Mouse (Mus musculus): ENCODE data around the gene Zdhhc20. TPM values are rescaled to one million over a fixed set of nuclear protein-coding genes. Genes with fewer than 3 reads are reported as not detected.
"Not testable (repeated sequence)": the region's sequence is repeated elsewhere in the genome, so short reads cannot be mapped to it uniquely, and the experiment has no call there.

Zdhhc20 gene
- total RNA-seq, 1 experiment: 22.7 TPM

DNA sequence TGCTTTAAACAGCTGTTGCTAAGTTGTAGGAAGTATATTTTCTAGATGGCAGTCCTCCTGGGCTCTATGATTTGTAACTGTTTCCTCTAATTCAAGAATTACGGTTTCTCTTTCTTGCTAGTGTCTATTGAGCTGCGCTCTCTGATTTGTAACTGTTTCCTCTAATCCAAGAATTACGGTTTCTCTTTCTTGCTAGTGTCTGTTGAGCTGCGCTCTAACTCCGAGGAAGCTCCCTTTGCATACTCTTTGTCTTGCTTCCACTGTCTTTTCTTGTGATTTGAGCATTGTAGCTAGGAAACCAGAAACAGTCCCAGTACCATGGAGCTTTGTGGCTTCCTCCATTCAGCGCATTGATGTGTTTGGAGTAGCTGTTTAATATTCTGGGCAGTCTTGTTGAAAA lies 25.3 kb upstream of the Zdhhc20 start:
- Histone ChIP-seq H3K27ac (ENCODE audit: insufficient read depth, low read depth, low read length, poor library complexity, severe bottlenecking) (no peak overlapping the region), H3K4me3 (ENCODE audit: insufficient read depth in 1 of 2, low read depth in 1 of 2, low read length in 2 of 2, poor library complexity in 1 of 2, severe bottlenecking in 1 of 2) (no peak overlapping the region), H3K4me1 (ENCODE audit: control insufficient read depth in 2 of 2, insufficient read depth in 2 of 2, low read length in 2 of 2, poor library complexity in 1 of 2) (peaks cover 3 to 12% of the 10 kb centered on the region in 2 experiments), H3K36me3 (ENCODE audit: control insufficient read depth, insufficient read depth, low read length, poor library complexity, severe bottlenecking) (no peaks in the 10 kb centered on the region), H3K9me3 (ENCODE audit: control insufficient read depth, insufficient read depth, low read depth, low read length) (no peaks in the 10 kb centered on the region), H3K9ac (ENCODE audit: insufficient read depth, low read depth, low read length, poor library complexity, severe bottlenecking) (no peak overlapping the region)
- TF ChIP-seq ZC3H11A (IDR thresholded peaks at IDR 0.05; ENCODE audit: borderline replicate concordance, low read depth, low read length) (no peak), MAFK (IDR thresholded peaks at IDR 0.05; ENCODE audit: insufficient read depth, low read depth, low read length) (no peak), CHD2 (IDR thresholded peaks at IDR 0.05; ENCODE audit: low read depth, low read length) (no peak), HCFC1 (IDR thresholded peaks at IDR 0.05; ENCODE audit: borderline replicate concordance, insufficient read depth, low read length) (no peak), ZNF384 (IDR thresholded peaks at IDR 0.05; ENCODE audit: low read depth, low read length) (no peak)
- in situ Hi-C loops (cut with MboI; ENCODE audit: low sequenced_read_pairs in 2 of 2, unreplicated experiment in 2 of 2): loop anchor here in 1 of 2 experiments (25.0 kb wide), 1 partner anchor 228 kb away; no protein-coding TSS in a partner anchor
- DNase-seq (ENCODE audit: low read depth, low spot score): peak; percentile 30

DNA sequence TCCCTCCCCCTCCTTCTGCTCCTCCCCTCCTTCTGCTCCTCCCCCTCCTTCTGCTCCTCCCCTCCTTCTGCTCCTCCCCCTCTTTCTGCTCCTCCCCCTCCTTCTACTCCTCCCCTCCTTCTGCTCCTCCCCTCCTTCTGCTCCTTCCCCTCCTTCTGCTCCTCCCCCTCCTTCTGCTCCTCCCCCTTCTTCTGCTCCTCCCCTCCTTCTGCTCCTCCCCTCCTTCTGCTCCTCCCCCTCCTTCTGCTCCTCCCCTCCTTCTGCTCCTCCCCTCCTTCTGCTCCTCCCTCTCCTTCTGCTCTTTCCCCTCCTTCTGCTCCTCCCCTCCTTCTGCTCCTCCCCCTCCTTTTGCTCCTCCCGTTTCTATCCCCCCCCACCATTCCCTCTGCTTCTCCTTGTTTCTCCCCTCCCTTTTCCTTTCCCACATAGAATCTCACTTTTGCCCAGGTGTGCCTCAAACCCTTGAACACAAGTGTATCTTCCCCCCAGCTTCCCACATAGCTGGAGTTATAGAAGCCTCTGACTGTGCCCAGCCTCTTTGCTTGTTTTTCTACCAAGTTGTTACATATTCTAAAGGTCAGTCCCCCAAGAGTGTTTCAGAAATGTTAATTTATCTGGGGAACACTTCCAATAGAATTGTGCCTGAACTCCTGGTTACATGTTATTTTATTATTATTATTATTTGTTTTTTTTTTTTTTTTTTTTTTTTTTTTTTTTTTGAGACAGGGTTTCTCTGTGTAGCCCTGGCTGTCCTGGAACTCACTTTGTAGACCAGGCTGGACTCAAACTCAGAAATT lies 22.3 kb upstream of the Zdhhc20 start:
- not testable (repeated sequence) for H3K4me3 ChIP-seq (ENCODE audit: insufficient read depth in 1 of 2, low read depth in 1 of 2, low read length in 2 of 2, poor library complexity in 1 of 2, severe bottlenecking in 1 of 2); H3K9ac ChIP-seq (ENCODE audit: insufficient read depth, low read depth, low read length, poor library complexity, severe bottlenecking); H3K36me3 ChIP-seq (ENCODE audit: control insufficient read depth, insufficient read depth, low read length, poor library complexity, severe bottlenecking); H3K9me3 ChIP-seq (ENCODE audit: control insufficient read depth, insufficient read depth, low read depth, low read length); H3K27ac ChIP-seq (ENCODE audit: insufficient read depth, low read depth, low read length, poor library complexity, severe bottlenecking)
- H3K4me1 ChIP-seq (ENCODE audit: control insufficient read depth in 2 of 2, insufficient read depth in 2 of 2, low read length in 2 of 2, poor library complexity in 1 of 2): peaks cover 17 to 22% of the 10 kb centered on the region in 2 experiments
- peak; percentile 66 for TF ChIP-seq ZNF384 (IDR thresholded peaks at IDR 0.05; ENCODE audit: low read depth, low read length)
- in situ Hi-C loops (cut with MboI; ENCODE audit: low sequenced_read_pairs in 2 of 2, unreplicated experiment in 2 of 2): loop anchor here in 1 of 2 experiments (25.0 kb wide), 1 partner anchor 225 kb away; no protein-coding TSS in a partner anchor
- peak; percentile 56 for DNase-seq (ENCODE audit: low read depth, low spot score)

- not testable (repeated sequence) for DNase-seq (ENCODE audit: low read depth, low spot score); H3K9ac ChIP-seq (ENCODE audit: insufficient read depth, low read depth, low read length, poor library complexity, severe bottlenecking); H3K4me3 ChIP-seq (ENCODE audit: insufficient read depth in 1 of 2, low read depth in 1 of 2, low read length in 2 of 2, poor library complexity in 1 of 2, severe bottlenecking in 1 of 2); H3K9me3 ChIP-seq (ENCODE audit: control insufficient read depth, insufficient read depth, low read depth, low read length); H3K27ac ChIP-seq (ENCODE audit: insufficient read depth, low read depth, low read length, poor library complexity, severe bottlenecking); H3K36me3 ChIP-seq (ENCODE audit: control insufficient read depth, insufficient read depth, low read length, poor library complexity, severe bottlenecking)
- H3K4me1 ChIP-seq (ENCODE audit: control insufficient read depth in 2 of 2, insufficient read depth in 2 of 2, low read length in 2 of 2, poor library complexity in 1 of 2): peaks cover 19 to 25% of the 10 kb centered on the region in 2 experiments
- in situ Hi-C loops (cut with MboI; ENCODE audit: low sequenced_read_pairs in 2 of 2, unreplicated experiment in 2 of 2): loop anchor here in 1 of 2 experiments (25.0 kb wide), 1 partner anchor 224 kb away; no protein-coding TSS in a partner anchor
Observed at GRCm38 (mm10) chr14:57911787-57912186, 21.7 kb upstream of the Zdhhc20 start.

- in situ Hi-C loops (cut with MboI; ENCODE audit: low sequenced_read_pairs in 2 of 2, unreplicated experiment in 2 of 2): loop anchor here in 1 of 2 experiments (25.0 kb wide), 1 partner anchor 224 kb away; no protein-coding TSS in a partner anchor
- H3K4me3 ChIP-seq (ENCODE audit: insufficient read depth in 1 of 2, low read depth in 1 of 2, low read length in 2 of 2, poor library complexity in 1 of 2, severe bottlenecking in 1 of 2): no peak overlapping the region
- no peak overlapping the region for H3K27ac ChIP-seq (ENCODE audit: insufficient read depth, low read depth, low read length, poor library complexity, severe bottlenecking)
- H3K36me3 ChIP-seq (ENCODE audit: control insufficient read depth, insufficient read depth, low read length, poor library complexity, severe bottlenecking): no peaks in the 10 kb centered on the region
- TF ChIP-seq MAFK (IDR thresholded peaks at IDR 0.05; ENCODE audit: insufficient read depth, low read depth, low read length): no peak
- no peak for TF ChIP-seq HCFC1 (IDR thresholded peaks at IDR 0.05; ENCODE audit: borderline replicate concordance, insufficient read depth, low read length)
- no peak for TF ChIP-seq ZNF384 (IDR thresholded peaks at IDR 0.05; ENCODE audit: low read depth, low read length)
- no peak for TF ChIP-seq ZC3H11A (IDR thresholded peaks at IDR 0.05; ENCODE audit: borderline replicate concordance, low read depth, low read length)
- TF ChIP-seq CHD2 (IDR thresholded peaks at IDR 0.05; ENCODE audit: low read depth, low read length): no peak
- H3K9me3 ChIP-seq (ENCODE audit: control insufficient read depth, insufficient read depth, low read depth, low read length): no peaks in the 10 kb centered on the region
- DNase-seq (ENCODE audit: low read depth, low spot score): no peak
- H3K4me1 ChIP-seq (ENCODE audit: control insufficient read depth in 2 of 2, insufficient read depth in 2 of 2, low read length in 2 of 2, poor library complexity in 1 of 2): peaks cover 19 to 25% of the 10 kb centered on the region in 2 experiments
- H3K9ac ChIP-seq (ENCODE audit: insufficient read depth, low read depth, low read length, poor library complexity, severe bottlenecking): no peak overlapping the region
Observed at GRCm38 (mm10) chr14:57911316-57911715, 21.2 kb upstream of the Zdhhc20 start.
